Mouse (Mus musculus): ENCODE data around the gene Nos2. TPM values are rescaled to one million over a fixed set of nuclear protein-coding genes. Genes with fewer than 3 reads are reported as not detected.

Gene Nos2
- total and polyA plus RNA-seq, 2 experiments from 2014 or later = 0.53 to 1.7 TPM

GRCm38 (mm10) chr11:78968121-78968520 lies 47.5 kb downstream of the Nos2 start:
- ATAC-seq (ENCODE audit: insufficient read depth, low read depth) (no peak), DNase-seq (ENCODE audit: low spot score) (no peak)
- WGBS = 79% methylated on average over 4 of the region's 4 CpGs
- Histone ChIP-seq H3K9ac (replicated peaks; ENCODE audit: low read depth, low read length) (no peak overlapping the region), H3K27me3 (ENCODE audit: control insufficient read depth, insufficient read depth, low read length) (peaks cover 3% of the 10 kb centered on the region; the same call in 1 of the 2 replicates), H3K4me1 (ENCODE audit: control insufficient read depth, insufficient read depth) (no peaks in the 10 kb centered on the region), H3K4me3 (ENCODE audit: low read depth, low read length) (no peak overlapping the region), H3K36me3 (replicated peaks; ENCODE audit: control insufficient read depth, insufficient read depth, low read length) (peaks cover 54% of the 10 kb centered on the region), H3K4me2 (ENCODE audit: low read depth, low read length) (no peak overlapping the region), H3K9me3 (replicated peaks; ENCODE audit: control insufficient read depth, low read length) (no peaks in the 10 kb centered on the region), H3K27ac (ENCODE audit: low read depth) (no peak overlapping the region)
- TF ChIP-seq CTCF (IDR thresholded peaks at IDR 0.05; ENCODE audit: low read depth) (no peak), EP300 (IDR thresholded peaks at IDR 0.05; ENCODE audit: low read depth) (no peak)

DNA sequence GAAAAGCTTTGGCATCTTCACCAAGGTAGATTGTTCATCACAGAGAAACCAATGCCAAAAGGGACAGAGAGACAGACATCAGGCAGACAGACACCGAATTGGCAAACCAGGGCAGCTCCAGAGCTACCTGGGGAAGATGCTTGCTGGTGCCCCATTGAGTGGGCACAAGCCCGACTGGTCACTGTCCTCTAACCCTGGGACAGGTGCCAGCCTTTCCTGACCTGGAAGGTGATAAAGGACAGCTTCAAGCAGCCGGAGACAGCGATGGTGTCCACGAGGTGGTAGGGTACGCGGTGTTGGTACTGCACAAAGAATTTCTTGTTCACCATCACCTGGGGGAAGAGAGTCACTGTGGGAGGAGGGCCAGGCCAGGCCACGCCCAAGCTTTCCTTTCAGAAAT lies 50.5 kb downstream of the Nos2 start:
- peaks cover 3% of the 10 kb centered on the region; the same call in 1 of the 2 replicates for H3K27me3 ChIP-seq (ENCODE audit: control insufficient read depth, insufficient read depth, low read length)
- peaks cover 43% of the 10 kb centered on the region for H3K36me3 ChIP-seq (replicated peaks; ENCODE audit: control insufficient read depth, insufficient read depth, low read length)
- no peak for TF ChIP-seq CTCF (IDR thresholded peaks at IDR 0.05; ENCODE audit: low read depth)
- 77% methylated on average over 8 of the region's 8 CpGs for WGBS
- no peaks in the 10 kb centered on the region for H3K9me3 ChIP-seq (replicated peaks; ENCODE audit: control insufficient read depth, low read length)
- no peak overlapping the region for H3K4me2 ChIP-seq (ENCODE audit: low read depth, low read length)
- ATAC-seq (ENCODE audit: insufficient read depth, low read depth) (no peak), DNase-seq (ENCODE audit: low spot score) (no peak)
- no peak overlapping the region for H3K4me3 ChIP-seq (ENCODE audit: low read depth, low read length)
- no peak overlapping the region for H3K27ac ChIP-seq (ENCODE audit: low read depth)
- H3K9ac ChIP-seq (replicated peaks; ENCODE audit: low read depth, low read length) = no peak overlapping the region
- no peaks in the 10 kb centered on the region for H3K4me1 ChIP-seq (ENCODE audit: control insufficient read depth, insufficient read depth)

GRCm38 (mm10) chr11:78971746-78972145 lies 51.2 kb downstream of the Nos2 start:
- H3K27me3 ChIP-seq (ENCODE audit: control insufficient read depth, insufficient read depth, low read length) = peaks cover 3% of the 10 kb centered on the region; the same call in 1 of the 2 replicates
- H3K9ac ChIP-seq (replicated peaks; ENCODE audit: low read depth, low read length) = no peak overlapping the region
- no peaks in the 10 kb centered on the region for H3K4me1 ChIP-seq (ENCODE audit: control insufficient read depth, insufficient read depth)
- WGBS = 93% methylated on average over 3 of the region's 3 CpGs
- H3K4me2 ChIP-seq (ENCODE audit: low read depth, low read length) = no peak overlapping the region
- DNase-seq (ENCODE audit: low spot score) (no peak), ATAC-seq (ENCODE audit: insufficient read depth, low read depth) (no peak)
- H3K4me3 ChIP-seq (ENCODE audit: low read depth, low read length) = no peak overlapping the region
- TF ChIP-seq EP300 (IDR thresholded peaks at IDR 0.05; ENCODE audit: low read depth) (no peak), CTCF (IDR thresholded peaks at IDR 0.05; ENCODE audit: low read depth) (no peak)
- H3K9me3 ChIP-seq (replicated peaks; ENCODE audit: control insufficient read depth, low read length) = no peaks in the 10 kb centered on the region
- no peak overlapping the region for H3K27ac ChIP-seq (ENCODE audit: low read depth)
- peaks cover 36% of the 10 kb centered on the region; the same call in 1 of the 2 replicates for H3K36me3 ChIP-seq (replicated peaks; ENCODE audit: control insufficient read depth, insufficient read depth, low read length)

- Histone ChIP-seq H3K4me1 (ENCODE audit: control insufficient read depth, insufficient read depth) (no peaks in the 10 kb centered on the region), H3K4me2 (ENCODE audit: low read depth, low read length) (no peak overlapping the region), H3K27me3 (ENCODE audit: control insufficient read depth, insufficient read depth, low read length) (no peaks in the 10 kb centered on the region), H3K9ac (replicated peaks; ENCODE audit: low read depth, low read length) (no peak overlapping the region), H3K4me3 (ENCODE audit: low read depth, low read length) (no peak overlapping the region), H3K27ac (ENCODE audit: low read depth) (no peak overlapping the region; the same call in 1 of the 2 replicates), H3K9me3 (replicated peaks; ENCODE audit: control insufficient read depth, low read length) (no peaks in the 10 kb centered on the region), H3K36me3 (replicated peaks; ENCODE audit: control insufficient read depth, insufficient read depth, low read length) (peaks cover 32% of the 10 kb centered on the region; the same call in 1 of the 2 replicates)
- 63% methylated on average over 6 of the region's 6 CpGs for WGBS
- TF ChIP-seq CTCF (IDR thresholded peaks at IDR 0.05; ENCODE audit: low read depth) = no peak
- TF ChIP-seq EP300 (IDR thresholded peaks at IDR 0.05; ENCODE audit: low read depth) = no peak
- DNase-seq (ENCODE audit: low spot score) = no peak
- no peak for ATAC-seq (ENCODE audit: insufficient read depth, low read depth)
Observed at GRCm38 (mm10) chr11:78972328-78972727, 51.7 kb downstream of the Nos2 start.

DNA sequence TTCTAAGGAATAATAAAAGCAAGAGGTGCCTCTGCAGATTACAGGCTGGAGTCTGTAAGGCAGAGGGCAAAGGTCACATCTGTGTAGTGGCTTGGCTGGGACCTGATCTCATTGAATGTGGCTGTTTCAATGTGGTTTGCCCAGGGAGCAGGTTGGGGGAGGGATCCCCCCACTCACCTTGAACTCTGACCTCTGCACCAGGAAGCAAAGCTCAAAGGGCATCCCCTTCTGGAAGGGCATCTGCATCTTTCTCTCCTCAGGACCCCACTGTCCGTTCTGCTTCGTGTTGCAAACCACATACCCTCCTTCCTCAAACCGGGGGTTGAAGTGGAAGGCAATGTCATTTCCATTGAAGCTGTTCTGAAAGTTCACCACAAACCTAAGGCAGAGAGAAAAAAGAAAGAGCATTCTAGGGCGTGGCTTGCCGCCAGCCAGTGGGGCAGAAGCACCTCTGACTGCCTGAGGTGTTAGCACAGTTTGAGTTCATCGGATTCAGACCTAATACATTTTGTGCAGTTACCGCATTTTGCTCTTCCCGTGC lies 52.3 kb downstream of the Nos2 start:
- Histone ChIP-seq H3K27ac (ENCODE audit: low read depth) (peak overlapping the region; percentile 26; the same call in 1 of the 2 replicates), H3K9me3 (replicated peaks; ENCODE audit: control insufficient read depth, low read length) (no peaks in the 10 kb centered on the region), H3K36me3 (replicated peaks; ENCODE audit: control insufficient read depth, insufficient read depth, low read length) (peaks cover 32% of the 10 kb centered on the region; the same call in 1 of the 2 replicates), H3K27me3 (ENCODE audit: control insufficient read depth, insufficient read depth, low read length) (no peaks in the 10 kb centered on the region), H3K4me2 (ENCODE audit: low read depth, low read length) (no peak overlapping the region), H3K4me1 (ENCODE audit: control insufficient read depth, insufficient read depth) (no peaks in the 10 kb centered on the region), H3K9ac (replicated peaks; ENCODE audit: low read depth, low read length) (no peak overlapping the region), H3K4me3 (ENCODE audit: low read depth, low read length) (no peak overlapping the region)
- no peak for DNase-seq (ENCODE audit: low spot score)
- TF ChIP-seq EP300 (IDR thresholded peaks at IDR 0.05; ENCODE audit: low read depth) (no peak), CTCF (IDR thresholded peaks at IDR 0.05; ENCODE audit: low read depth) (no peak)
- no peak for ATAC-seq (ENCODE audit: insufficient read depth, low read depth)
- 61% methylated on average over 8 of the region's 8 CpGs for WGBS

Data from heart, postnatal 0 days (tissue).